Mouse (Mus musculus) ES-E14 (cell line): Measurements from ENCODE around the gene Ssr1.

Experiments used
- CHD2 ChIP-seq: IDR thresholded peaks from 2 replicates; pipeline ENCODE4 v1.6.1; 2014; ENCODE audit warnings: mild to moderate bottlenecking, low read depth, low read length, inconsistent platforms
- MAFK ChIP-seq: IDR thresholded peaks from 2 replicates; pipeline ENCODE4 v1.6.1; 2014; ENCODE audit warnings: mild to moderate bottlenecking, low read depth, low read length, inconsistent platforms; ENCODE audit not compliant: insufficient read depth

DNA sequence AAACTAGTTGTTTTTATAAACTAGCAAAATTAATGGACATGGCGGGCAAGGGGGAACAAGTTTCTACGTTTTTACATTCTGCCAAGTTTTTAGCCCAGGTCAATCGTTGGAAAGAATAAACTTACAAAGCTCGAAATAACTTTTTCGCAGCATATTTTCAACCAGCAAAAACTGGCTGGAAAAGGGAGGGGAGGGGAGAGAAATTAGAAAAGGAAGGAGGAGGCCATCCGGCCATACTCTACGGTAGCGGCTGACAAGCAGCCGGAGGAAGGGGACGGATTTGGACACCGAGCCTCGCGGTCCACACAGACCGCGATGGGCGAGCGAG lies 677 bp downstream of the Ssr1 start:
- TF ChIP-seq MAFK = no peak
- no peak for TF ChIP-seq CHD2
